Mouse (Mus musculus): ENCODE data around the gene Snip1. TPM values are rescaled to one million over a fixed set of nuclear protein-coding genes. Genes with fewer than 3 reads are reported as not detected.

Snip1 gene
- total and polyA plus RNA-seq, 3 experiments = 33.4 to 62.2 (median 40.6) TPM

GRCm38 (mm10) chr4:125096066-125096465 lies 29.6 kb downstream of the Snip1 start:
- no peak for DNase-seq (ENCODE audit: low read depth, low spot score)
- H3K4me1 ChIP-seq (ENCODE audit: control insufficient read depth in 1 of 2, insufficient read depth in 2 of 2, low read length in 2 of 2) = no peaks in the 10 kb centered on the region

DNA sequence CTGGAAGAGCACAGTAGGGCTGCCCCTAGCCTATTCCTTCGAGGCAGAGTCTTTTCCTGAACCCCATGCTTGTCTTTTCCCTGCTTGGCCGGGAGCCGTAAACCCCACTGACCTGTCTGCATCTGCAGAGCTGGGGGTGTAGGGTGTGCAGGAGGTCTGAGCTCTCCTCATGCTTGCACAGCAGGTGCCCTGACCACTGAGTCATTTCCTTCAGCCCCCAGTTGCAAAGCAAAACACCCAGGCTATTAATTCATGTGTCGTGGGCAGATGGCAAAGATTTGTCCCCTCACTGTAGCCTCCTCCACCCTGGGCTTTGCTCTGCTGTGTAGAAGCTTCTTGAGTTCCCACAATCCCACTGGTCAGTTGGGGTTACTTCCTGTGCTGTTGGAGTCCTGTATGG lies 30.9 kb downstream of the Snip1 start:
- DNase-seq (ENCODE audit: low read depth, low spot score) = no peak
- H3K79me2 ChIP-seq (ENCODE audit: control insufficient read depth, insufficient read depth, low read length, poor library complexity) = no peaks in the 10 kb centered on the region; the same call in 1 of the 2 replicates
- no peak overlapping the region for H3K4me3 ChIP-seq (ENCODE audit: control insufficient read depth in 1 of 2, insufficient read depth in 1 of 2, low read depth in 2 of 2, low read length in 2 of 2)
- H3K36me3 ChIP-seq (ENCODE audit: control insufficient read depth in 1 of 2, insufficient read depth in 2 of 2, low read length in 2 of 2) = no peaks in the 10 kb centered on the region; a peak in 1 of 4 replicates
- no peak overlapping the region for H3K9ac ChIP-seq (ENCODE audit: control insufficient read depth, low read depth, low read length, poor library complexity, severe bottlenecking)
- no peak overlapping the region for H3K27ac ChIP-seq (ENCODE audit: control insufficient read depth, low read depth, low read length)
- H3K9me3 ChIP-seq (replicated peaks; ENCODE audit: insufficient read depth, low read length) = no peaks in the 10 kb centered on the region
- H3K27me3 ChIP-seq (ENCODE audit: control insufficient read depth in 1 of 2, insufficient read depth in 2 of 2, low read length in 2 of 2) = no peaks in the 10 kb centered on the region
- no peaks in the 10 kb centered on the region for H3K4me1 ChIP-seq (ENCODE audit: control insufficient read depth in 1 of 2, insufficient read depth in 2 of 2, low read length in 2 of 2)
- no peak for TF ChIP-seq MYC (IDR thresholded peaks at IDR 0.05; ENCODE audit: low read depth, low read length)
- no peak for TF ChIP-seq MAFK (IDR thresholded peaks at IDR 0.05; ENCODE audit: borderline replicate concordance, low read depth, low read length)
- no peak for TF ChIP-seq TBP (IDR thresholded peaks at IDR 0.05; ENCODE audit: low read depth, low read length)
- TF ChIP-seq NRF1 (IDR thresholded peaks at IDR 0.05; ENCODE audit: insufficient read depth, low read depth, low read length, poor library complexity, severe bottlenecking) = no peak
- TF ChIP-seq ELF1 (IDR thresholded peaks at IDR 0.05; ENCODE audit: low read depth, low read length) = no peak
- no peak for TF ChIP-seq GABPA (IDR thresholded peaks at IDR 0.05; ENCODE audit: low read depth, low read length)
- no peak for TF ChIP-seq E2F4 (IDR thresholded peaks at IDR 0.05; ENCODE audit: borderline replicate concordance, low read depth, low read length)
- TF ChIP-seq POLR2A (IDR thresholded peaks at IDR 0.05; ENCODE audit: control insufficient read depth in 1 of 2, insufficient read depth in 1 of 2, low read depth in 1 of 2, low read length in 2 of 2, poor library complexity in 1 of 2) = no peak
- no peak for TF ChIP-seq ZC3H11A (IDR thresholded peaks at IDR 0.05; ENCODE audit: low read depth, low read length)
- no peak for TF ChIP-seq KAT2A (conservative IDR thresholded peaks at IDR 0.05; ENCODE audit: low read depth, low read length)
- no peak for TF ChIP-seq MEF2A (IDR thresholded peaks at IDR 0.05; ENCODE audit: extremely low read depth, insufficient replicate concordance, low read depth, low read length, poor library complexity, severe bottlenecking)
- TF ChIP-seq SIN3A (IDR thresholded peaks at IDR 0.05; ENCODE audit: low read length) = no peak
- TF ChIP-seq CHD2 (IDR thresholded peaks at IDR 0.05; ENCODE audit: low read length) = no peak
- no peak for TF ChIP-seq RAD21 (IDR thresholded peaks at IDR 0.05; ENCODE audit: low read depth, low read length)
- no peak for TF ChIP-seq NELFE (IDR thresholded peaks at IDR 0.05; ENCODE audit: low read depth, low read length)
- no peak for TF ChIP-seq USF1 (IDR thresholded peaks at IDR 0.05; ENCODE audit: low read depth, low read length)
- TF ChIP-seq MYB (IDR thresholded peaks at IDR 0.05; ENCODE audit: low read depth, low read length) = no peak

More at GRCm38 (mm10) chr4:125096066-125096465, 29.6 kb downstream of the Snip1 start:
- Histone ChIP-seq H3K4me3 (ENCODE audit: control insufficient read depth in 1 of 2, insufficient read depth in 1 of 2, low read depth in 2 of 2, low read length in 2 of 2) (no peak overlapping the region), H3K79me2 (ENCODE audit: control insufficient read depth, insufficient read depth, low read length, poor library complexity) (no peaks in the 10 kb centered on the region; the same call in 1 of the 2 replicates), H3K9ac (ENCODE audit: control insufficient read depth, low read depth, low read length, poor library complexity, severe bottlenecking) (no peak overlapping the region), H3K9me3 (replicated peaks; ENCODE audit: insufficient read depth, low read length) (no peaks in the 10 kb centered on the region), H3K27ac (ENCODE audit: control insufficient read depth, low read depth, low read length) (no peak overlapping the region), H3K27me3 (ENCODE audit: control insufficient read depth in 1 of 2, insufficient read depth in 2 of 2, low read length in 2 of 2) (no peaks in the 10 kb centered on the region), H3K36me3 (ENCODE audit: control insufficient read depth in 1 of 2, insufficient read depth in 2 of 2, low read length in 2 of 2) (no peaks in the 10 kb centered on the region; a peak in 1 of 4 replicates)
- TF ChIP-seq TAL1 (IDR thresholded peaks at IDR 0.05; ENCODE audit: low read length) (no peak), GATA1 (IDR thresholded peaks at IDR 0.05; ENCODE audit: low read depth, low read length) (no peak), USF1 (IDR thresholded peaks at IDR 0.05; ENCODE audit: low read depth, low read length) (no peak), NRF1 (IDR thresholded peaks at IDR 0.05; ENCODE audit: insufficient read depth, low read depth, low read length, poor library complexity, severe bottlenecking) (no peak), ZC3H11A (IDR thresholded peaks at IDR 0.05; ENCODE audit: low read depth, low read length) (no peak), POLR2A (IDR thresholded peaks at IDR 0.05; ENCODE audit: control insufficient read depth in 1 of 2, insufficient read depth in 1 of 2, low read depth in 1 of 2, low read length in 2 of 2, poor library complexity in 1 of 2) (no peak), MXI1 (IDR thresholded peaks at IDR 0.05; ENCODE audit: low read depth, low read length) (no peak), HCFC1 (IDR thresholded peaks at IDR 0.05; ENCODE audit: low read depth, low read length) (no peak), ZKSCAN1 (IDR thresholded peaks at IDR 0.05; ENCODE audit: low read depth, low read length) (no peak), MAZ (IDR thresholded peaks at IDR 0.05; ENCODE audit: low read depth, low read length) (no peak), JUND (IDR thresholded peaks at IDR 0.05; ENCODE audit: low read depth, low read length) (no peak), CHD1 (IDR thresholded peaks at IDR 0.05; ENCODE audit: low read depth, low read length) (no peak)
